Mouse (Mus musculus): ENCODE measurements around the gene Olfr1373. TPM values are rescaled to one million over a fixed set of nuclear protein-coding genes. Genes with fewer than 3 reads are reported as not detected.
A peak's percentile ranks its signal among the peaks of the same experiment; 100 is the strongest.
"Not testable (repeated sequence)": the region's sequence is repeated elsewhere in the genome, so short reads cannot be mapped to it uniquely, and the experiment has no call there.

Gene Olfr1373
- not detected for total RNA-seq (2021)
- long read RNA-seq = 0 reads

DNA sequence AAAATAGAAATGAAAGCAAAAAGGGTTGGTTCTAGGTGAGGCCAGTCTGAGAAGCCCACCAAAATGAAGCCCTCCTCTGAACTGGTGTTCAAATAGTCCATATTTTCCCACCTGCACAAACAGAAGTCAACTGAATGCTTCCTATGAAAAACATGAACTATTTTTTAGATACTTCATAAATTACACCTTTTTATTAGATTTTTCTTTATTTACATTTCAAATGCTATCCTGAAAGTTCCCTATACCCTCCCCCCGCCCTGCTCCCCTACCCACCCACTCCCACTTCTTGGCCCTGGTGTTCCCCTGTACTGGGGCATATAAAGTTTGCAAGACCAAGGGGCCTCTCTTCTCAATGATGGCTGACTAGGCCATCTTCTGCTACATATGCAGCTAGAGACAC, at the start of gene Olfr1373:
TSS of gene Olfr1373 (minus strand) at position 101 of the 400 bp plus-strand sequence.
- DNase-seq (ENCODE audit: low spot score in 2 of 2) = not testable (repeated sequence)

DNA sequence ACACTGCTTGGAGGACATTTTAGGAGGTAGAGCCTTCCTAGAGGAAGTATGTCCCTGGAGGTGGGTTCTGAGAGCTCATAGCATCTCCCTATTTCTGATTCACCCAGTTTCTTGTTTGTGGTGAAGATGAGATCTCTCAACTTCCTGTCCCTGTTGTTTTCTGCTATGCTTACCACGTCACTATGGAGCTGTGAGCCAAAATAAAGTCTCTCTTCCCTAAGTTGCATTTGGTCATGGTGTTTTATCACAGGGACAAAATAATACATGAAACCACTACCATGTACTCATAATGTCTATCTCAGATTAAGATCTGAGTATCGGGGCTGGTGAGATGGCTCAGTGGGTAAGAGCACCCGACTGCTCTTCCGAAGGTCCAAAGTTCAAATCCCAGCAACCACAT, 35.3 kb upstream of the Olfr1373 start:
- not testable (repeated sequence) for DNase-seq (ENCODE audit: low spot score in 2 of 2)

DNA sequence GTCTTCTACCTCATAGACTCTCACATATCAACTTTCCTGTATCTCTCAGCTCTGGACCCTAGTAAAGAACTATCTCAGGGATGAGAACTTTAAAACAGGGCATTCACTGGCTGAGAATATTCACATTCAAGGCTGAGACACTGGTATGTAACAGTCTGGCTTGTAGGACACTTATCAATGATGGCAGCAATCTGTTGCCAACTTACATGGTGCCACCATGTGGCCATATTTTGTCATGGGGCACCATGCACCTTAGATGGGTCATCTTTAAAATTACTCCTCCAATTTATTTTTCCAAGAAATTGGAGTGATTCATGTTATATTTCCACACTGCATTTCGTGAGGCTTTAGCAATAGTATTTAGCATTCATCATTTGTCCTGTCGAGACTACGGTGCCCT, 34.6 kb upstream of the Olfr1373 start:
- DNase-seq (ENCODE audit: low spot score in 2 of 2) = not testable (repeated sequence)

DNA sequence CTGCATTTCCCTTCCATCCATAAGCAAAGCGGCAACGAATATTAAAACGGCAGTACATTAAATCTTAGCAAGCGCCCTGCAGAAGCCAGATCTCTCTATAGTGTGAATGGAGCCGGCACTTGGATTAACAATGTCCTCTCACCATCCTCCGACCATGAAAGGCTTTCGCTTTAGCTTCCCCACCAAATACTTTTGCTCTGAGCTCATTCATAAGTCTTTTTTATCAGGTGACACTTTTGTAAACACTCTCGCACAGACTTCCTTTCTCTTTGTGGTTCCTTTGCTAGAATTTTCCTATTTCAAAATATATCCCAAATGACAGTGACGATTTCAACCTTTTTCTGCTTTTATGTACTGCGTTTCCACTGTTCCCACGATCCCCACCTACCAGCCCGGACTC, 23.1 kb upstream of the Olfr1373 start:
- DNase-seq (ENCODE audit: low spot score in 2 of 2) = no peak

DNA sequence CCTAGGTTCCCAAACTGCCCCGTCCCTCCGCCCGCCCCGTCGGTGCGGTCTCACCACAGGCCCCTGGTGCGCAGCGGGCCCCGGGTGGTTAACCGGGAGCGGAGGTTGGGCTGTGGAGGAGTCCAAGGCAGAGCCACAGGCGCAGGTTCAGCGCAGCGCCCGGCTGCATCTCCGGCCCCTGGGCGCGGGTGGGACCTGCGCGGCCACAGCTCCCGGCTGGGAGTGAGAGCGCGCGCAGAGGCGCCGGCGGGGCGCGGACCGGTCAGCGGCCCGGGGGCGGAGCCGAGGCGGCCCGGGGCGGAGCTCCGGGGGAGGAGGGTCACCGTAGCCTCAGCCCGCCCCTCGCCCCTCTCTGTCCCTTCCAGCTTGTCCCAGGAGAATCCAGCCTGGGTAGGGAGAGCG, 22.6 kb upstream of the Olfr1373 start:
- DNase-seq (ENCODE audit: low spot score in 2 of 2) = not testable (repeated sequence)

DNA sequence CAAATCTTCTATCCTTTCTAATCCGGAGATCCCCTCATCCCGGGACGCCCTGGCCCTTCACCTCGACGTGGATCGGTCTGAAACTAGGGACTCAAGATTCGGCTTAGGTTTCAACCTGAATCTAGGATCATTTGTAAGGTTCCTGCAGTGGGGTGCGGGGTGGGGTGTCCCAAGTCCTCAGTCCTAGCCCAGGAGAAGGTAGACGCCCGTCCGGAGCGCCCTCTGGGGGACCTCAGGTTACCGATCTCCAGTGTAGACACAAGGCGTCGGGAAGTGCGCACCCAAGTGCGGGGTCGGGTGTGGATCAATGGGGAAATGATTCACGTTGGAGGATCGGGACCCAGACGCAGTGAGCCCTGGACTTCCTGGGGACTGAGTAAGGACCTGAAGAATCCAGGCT, 21.8 kb upstream of the Olfr1373 start:
- no peak for DNase-seq (ENCODE audit: low spot score in 2 of 2)

DNA sequence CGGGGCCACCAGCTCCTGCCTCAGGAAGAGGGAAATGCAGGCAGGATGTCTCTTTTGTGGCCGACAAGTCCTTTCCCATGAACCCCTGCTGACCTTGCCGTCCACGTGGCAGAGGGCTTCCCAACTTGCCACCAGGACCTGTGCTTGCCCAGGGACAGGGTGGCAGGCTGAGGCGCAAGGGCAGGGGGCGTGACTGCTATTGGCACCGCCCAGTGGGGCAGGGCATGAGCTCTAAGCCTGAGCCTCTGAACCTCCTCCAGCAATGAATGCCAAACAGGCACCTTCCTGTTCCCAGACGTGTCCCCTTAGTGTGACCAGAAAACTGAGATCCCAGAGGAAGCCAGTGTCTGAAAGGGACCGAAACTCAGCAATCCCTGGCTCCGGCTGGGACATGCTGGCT, 18.6 kb upstream of the Olfr1373 start:
- no peak for DNase-seq (ENCODE audit: low spot score in 2 of 2)

DNA sequence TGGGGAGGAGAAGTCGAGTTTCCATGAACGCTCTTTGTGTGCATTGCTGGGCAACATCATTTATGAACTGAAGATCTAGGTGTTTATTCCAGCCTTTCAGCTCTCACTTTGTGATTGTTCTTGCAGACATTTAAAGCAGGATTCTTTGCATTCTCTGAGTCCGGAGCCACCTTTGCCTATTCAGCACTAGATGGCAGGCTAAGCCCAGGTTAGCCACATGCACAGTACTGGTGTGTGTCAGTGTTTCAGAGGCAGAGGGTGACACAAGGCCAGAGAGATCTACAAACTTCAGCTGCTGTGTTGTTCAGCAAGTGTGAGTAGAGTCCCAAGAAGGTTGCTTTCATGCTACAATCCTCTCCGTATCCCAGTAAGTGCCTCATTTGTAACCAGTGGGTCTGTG, 1.7 kb downstream of the Olfr1373 start:
- peak in 1 of 2 experiments; percentile 79 for DNase-seq (ENCODE audit: low spot score in 2 of 2)

DNA sequence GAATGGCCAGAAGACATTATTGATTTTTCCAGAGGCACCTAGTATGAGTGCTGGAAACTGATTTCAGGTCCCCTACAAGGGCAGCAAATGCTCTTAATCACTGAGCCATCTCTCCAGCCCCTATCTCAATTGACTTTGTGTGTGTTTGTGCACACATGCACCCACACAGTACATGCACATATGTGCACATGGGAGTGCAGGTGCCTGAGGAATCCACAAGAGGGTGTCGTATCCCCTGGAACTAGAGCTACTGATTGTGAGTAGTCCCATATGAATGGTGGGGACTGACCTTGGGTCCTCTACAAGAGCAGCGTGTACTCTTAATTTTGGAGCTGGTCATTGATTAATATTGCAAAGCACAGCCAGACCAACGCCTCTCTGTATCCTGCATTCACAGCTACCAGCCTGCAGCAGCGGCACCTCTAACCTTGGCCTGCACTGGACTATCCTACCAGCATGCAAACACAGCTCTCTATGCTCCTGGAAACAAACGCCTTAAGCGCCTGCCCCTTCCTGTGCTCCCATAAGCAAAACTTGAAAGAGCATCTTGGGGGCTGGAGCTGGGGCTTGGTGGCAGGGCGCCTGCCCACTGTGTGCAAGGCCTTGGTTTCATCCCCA, 14.8 kb downstream of the Olfr1373 start:
- DNase-seq (ENCODE audit: low spot score in 2 of 2) = no peak

DNA sequence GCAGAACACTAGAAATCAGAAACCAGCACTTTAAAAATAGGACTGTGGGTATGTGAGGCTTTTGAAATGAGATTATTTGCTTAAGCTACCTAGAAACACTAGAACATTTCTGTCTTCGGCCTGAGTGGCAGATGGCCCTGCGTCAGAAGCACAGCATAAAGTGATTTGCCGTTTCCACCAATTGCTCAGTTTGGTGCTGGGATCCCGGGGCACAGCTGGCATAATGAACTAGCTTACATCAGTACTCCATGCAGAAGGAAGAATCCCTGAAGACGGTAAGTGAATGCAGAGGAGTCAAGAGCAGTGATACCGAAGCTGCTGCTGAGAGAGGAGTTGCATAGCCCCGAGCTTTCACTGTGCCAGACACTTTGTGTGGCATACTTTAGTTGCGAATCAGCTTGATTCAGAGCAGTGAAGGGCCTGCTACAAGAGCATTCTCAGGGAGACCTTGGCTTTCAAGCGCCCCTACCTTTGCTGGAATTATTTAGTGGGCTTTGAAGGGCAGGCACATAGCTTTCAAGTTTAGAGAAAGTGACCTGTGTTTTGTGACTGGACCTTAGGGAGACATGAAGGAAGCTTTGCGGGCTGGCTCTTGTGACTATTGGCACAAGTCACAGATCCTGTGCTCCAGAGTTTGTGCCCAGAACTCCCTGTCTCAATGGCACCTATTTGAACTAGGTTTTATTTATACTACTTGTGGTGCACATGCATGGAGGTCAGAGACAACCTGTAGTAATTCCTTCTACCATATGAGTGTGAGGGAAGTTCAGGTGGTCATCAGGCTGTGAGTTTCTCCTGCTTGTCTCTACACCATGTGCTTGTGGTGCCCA, 15.5 kb downstream of the Olfr1373 start:
- peak; percentile 51 to 63 for DNase-seq (ENCODE audit: low spot score in 2 of 2)

DNA sequence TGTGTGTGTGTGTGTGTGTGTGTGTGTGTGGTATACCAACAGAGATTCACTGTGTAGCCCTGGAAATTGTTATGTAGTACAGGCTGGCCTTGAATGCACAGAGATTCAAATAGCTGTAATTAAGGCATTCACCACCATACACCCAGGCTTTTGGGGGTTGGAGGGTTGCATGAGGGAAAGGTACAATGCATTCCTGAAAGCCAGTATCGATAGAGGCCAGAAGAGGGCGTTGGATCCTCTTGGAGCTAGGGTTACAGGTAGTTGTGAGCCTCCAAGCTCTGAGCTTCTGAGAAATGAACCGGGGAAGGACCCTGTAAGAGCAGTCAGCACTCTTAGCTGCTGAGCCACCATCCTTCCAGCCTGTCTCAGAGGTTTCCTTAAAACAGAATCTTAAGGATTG, 16.2 kb downstream of the Olfr1373 start:
- DNase-seq (ENCODE audit: low spot score in 2 of 2) = peak in 1 of 2 experiments; percentile 28

DNA sequence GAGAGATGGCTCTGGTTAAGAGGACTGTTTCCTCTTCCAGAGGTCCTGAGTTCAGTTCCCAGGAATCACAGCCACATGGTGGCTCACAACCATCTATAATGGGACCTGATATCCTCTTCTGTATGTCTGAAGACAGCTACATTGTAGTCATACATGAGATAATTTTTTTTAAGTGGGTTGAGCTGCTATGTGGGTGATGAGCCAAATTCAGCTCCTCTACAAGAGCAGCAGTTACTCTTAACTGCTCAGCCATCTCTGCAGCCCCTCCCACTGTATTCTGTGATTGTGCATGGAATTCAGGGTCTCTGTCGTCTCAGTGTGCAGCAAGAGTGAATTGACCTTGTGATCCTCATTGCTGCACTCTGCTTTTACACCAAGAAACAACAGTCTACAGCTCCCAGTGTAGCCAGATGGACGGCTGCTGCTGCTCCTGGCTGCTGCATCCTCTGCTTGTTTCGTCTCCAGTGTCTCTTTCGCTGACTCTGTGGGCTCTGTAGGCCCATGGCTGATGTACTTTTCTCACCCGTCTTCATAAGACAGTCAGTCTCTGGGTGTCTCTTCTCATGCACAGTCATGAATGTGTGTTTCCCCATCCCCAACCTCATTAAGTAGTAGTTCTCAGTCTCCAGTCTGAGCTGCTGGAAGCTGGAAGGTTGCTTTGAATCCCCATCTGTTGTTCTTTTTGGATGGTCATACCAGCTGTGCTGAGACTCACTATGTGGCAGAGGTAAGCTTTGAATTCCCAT, 16.8 kb downstream of the Olfr1373 start:
- peak in 1 of 2 experiments; percentile 31 for DNase-seq (ENCODE audit: low spot score in 2 of 2)

DNA sequence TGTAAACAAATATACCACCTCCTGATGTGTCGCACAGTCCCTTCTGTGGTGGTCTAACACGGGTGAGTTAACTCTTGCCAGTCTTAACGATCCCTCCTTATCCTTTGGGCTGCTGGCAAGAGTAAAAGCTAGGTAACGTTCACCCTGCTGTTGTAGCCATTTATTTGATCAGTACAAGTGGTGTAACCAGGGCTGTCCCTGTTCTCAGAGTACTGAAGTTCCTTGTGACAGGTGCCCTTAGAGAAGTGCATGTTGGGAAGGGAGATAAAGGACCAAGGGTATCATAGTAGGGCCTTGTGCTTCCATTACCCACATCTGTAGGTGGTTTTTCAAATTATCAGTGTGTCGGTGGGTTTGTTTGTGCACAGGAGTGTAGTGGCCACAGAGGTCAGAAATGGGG, 17.6 kb downstream of the Olfr1373 start:
- DNase-seq (ENCODE audit: low spot score in 2 of 2) = no peak

DNA sequence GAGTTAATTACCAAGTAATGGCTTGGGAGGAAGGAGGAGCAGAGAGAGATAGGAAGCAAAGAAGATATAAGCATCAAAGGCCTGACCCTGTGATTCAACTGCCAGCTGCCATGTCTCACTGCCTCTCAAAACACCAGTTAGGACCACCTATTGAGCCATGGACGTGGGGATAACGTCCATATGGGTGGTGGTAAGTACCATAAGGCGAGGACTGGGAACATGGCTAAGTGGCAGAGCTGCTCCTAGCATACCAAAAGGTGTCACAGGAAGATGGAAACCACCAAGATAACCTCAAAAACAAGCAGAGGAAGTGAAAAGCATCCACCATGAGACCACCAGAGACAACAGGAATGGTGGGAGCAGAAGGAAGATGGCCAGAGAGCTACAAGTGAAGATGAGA, 18.2 kb downstream of the Olfr1373 start:
- no peak for DNase-seq (ENCODE audit: low spot score in 2 of 2)

DNA sequence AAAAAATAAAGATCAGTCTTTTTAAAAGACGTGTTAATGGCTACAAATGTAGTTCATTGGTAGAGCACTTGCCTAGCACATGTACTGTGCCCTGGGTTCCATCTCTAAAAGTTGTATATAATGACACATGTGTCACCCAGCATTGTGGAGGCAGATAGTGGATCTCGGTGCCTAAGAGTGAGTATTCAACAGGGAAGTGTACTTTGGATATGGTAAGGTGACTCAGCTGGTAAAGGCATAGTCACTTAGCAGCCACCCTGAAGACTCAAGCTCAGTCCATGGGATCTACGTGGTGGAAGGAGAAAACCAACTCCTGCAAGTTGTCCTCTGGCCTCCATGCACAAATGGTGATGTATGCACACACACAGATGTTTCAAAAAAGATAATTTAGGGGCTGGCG, 20.9 kb downstream of the Olfr1373 start:
- no peak for DNase-seq (ENCODE audit: low spot score in 2 of 2)

DNA sequence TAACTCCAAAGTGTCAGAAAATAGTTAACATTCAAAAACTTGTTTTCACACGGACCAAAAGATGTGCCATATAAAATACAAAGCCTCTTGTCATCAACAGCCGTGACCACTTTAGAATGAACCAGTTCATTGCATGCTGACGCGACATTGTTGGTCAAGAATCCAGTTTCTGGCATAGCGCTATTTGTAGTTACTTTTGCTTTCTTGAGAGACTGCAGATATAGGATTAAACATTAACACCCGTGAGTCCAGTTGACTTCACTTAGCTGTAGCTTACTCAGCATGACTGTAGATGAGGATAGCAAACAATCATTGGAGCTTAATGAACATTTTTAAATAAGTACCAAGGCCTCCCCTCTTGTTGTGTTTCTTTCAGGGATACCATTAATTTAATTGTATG, 23.3 kb downstream of the Olfr1373 start:
- no peak for DNase-seq (ENCODE audit: low spot score in 2 of 2)

DNA sequence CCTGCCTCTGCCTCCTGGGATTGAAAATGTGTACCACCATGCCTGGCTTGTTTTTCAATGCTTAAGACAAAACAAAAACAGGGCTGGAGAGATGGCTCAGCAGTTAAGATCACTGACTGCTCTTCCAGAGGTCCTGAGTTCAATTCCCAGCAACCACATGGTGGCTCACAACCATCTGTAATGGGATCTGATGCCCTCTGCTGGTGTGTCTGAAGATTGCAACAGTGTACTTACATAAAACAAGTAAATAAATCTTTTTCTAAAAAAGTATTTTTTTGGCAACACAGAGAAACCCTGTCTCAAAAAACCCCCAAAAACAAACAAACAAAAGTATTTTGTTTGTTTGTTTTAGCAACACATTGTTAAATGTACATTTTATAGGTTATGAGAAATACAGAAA, 24.9 kb downstream of the Olfr1373 start:
- DNase-seq (ENCODE audit: low spot score in 2 of 2) = not testable (repeated sequence)

DNA sequence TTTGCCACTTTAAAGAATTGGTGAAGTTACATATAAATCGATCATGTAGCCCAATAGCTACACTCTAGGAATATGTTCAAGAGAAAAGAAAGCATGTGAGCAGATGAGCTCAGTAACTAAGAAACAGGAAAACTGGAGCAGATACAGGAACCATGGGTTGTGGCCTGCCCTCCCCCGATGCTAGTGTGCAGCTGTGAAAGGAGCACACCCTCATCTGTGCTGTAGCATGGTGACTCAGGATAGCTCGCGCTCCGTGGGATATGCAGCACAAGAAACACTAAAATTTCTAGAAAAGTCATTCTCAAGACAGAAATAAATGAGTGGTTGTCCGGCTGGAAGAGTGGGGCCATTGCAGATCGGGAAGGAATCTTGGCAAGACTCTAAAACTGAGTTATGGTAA, 28.2 kb downstream of the Olfr1373 start:
- DNase-seq (ENCODE audit: low spot score in 2 of 2) = no peak

DNA sequence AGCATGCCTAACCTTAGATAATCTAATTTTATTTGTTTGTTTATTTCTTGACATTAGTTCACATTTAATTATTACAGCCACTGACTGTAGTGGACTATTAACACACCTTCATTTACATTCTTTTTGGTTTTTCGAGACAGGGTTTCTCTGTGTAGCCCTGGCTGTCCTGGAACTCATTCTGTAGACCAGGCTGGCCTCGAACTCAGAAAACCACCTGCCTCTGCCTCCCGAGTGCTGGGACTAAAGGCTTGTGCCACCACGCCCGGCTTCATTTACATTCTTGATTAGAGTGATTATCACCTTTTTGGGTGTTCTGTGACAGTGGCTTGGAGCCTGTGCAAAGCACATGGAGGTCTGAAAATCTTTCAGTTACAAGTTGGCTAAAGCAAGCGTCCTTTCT, 29.2 kb downstream of the Olfr1373 start:
- DNase-seq (ENCODE audit: low spot score in 2 of 2) = not testable (repeated sequence)

DNA sequence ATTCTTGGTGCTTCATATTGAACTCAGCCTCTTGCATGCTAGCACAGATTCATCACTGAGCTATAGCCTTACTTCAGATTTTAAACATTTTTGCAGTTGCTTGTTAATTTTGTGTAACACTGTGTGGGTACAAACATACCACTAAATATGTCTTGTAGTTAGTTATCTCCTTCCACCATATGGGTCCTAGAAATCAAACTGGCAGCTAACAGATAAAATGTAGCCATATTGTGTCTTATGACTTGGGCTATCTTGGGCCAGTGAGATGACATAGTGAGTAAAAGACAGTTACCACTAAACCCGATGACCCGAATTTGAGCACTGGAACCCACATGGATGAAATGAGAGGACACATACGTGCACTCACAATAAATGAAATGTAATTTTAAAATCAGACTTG, 29.8 kb downstream of the Olfr1373 start:
- no peak for DNase-seq (ENCODE audit: low spot score in 2 of 2)

DNA sequence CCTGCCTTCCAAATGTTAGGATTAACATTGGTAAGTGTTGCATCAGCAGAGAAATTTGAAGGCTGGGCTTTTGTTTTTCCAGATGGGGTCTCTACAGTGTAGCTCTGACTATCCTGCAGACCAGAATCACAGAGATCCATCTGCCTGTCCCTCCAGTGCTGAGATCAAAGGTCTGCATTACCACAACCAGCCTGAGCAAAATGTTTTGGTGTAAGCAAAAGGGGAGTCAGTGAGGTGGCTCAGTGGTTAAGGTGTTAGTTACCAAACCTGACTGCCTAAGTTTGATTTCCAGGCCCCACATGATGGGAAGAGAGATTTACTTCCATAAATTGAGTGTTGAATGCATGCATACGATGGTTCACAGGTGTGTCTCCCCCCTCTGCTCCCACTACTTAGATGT, 35.9 kb downstream of the Olfr1373 start:
- DNase-seq (ENCODE audit: low spot score in 2 of 2) = no peak

DNA sequence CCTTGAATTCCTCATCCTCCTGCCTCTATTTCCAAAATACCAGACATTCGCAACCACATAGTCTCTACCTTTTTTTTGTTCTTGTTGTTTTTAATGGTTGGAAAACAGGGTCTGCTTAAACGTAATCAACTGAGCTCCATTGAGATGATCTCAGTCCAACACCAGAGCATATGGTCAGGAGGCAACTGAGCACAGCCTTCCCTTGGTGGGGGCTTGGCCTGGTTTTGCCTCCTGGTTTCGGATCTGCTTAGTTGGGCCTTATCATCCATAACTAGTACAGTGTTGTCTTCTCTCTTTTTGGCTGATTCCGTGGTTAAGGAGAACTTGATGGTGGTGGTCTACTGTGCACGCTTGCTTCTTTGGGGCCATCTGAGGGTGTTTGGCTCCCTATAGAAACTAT, 36.5 kb downstream of the Olfr1373 start:
- DNase-seq (ENCODE audit: low spot score in 2 of 2) = no peak

Data from layer of hippocampus, adult 18-20 months (tissue).